Mouse (Mus musculus) midbrain, embryonic 11.5 days (tissue): ENCODE results near the gene Vps35l. TPM values are rescaled to one million over a fixed set of nuclear protein-coding genes. Genes with fewer than 3 reads are reported as not detected.

ENCODE experiments used
- ATAC-seq: fragments of 200-750 bp; cut with Nextera tagmentation; 2 replicates; pipeline ENCODE4 v1.8.0; 2017; ENCODE audit warnings: moderate TSS enrichment, moderate library complexity; ENCODE audit not compliant: low FRiP score
- DNase-seq: peaks from one replicate; pipeline ENCODE4 v3.0.0; 2015; ENCODE audit warnings: low spot score; ENCODE audit errors: missing footprints
- H3K27ac ChIP-seq: fragments of 300-500 bp; sonication (generic); 2 replicates; pipeline ENCODE4 v1.5.1; 2014; ENCODE audit warnings: low read depth, low read length
- H3K27me3 ChIP-seq: fragments of 300-500 bp; sonication (generic); 2 replicates; pipeline ENCODE4 v1.6.1; 2014; ENCODE audit warnings: mild to moderate bottlenecking, low read length, moderate library complexity, mixed read lengths; ENCODE audit not compliant: control insufficient read depth, insufficient read depth
- H3K36me3 ChIP-seq: fragments of 300-500 bp; sonication (generic); 2 replicates; pipeline ENCODE4 v1.6.1; 2014; ENCODE audit warnings: mild to moderate bottlenecking, low read length, moderate library complexity, mixed read lengths; ENCODE audit not compliant: control insufficient read depth, insufficient read depth
- H3K4me1 ChIP-seq: fragments of 300-500 bp; sonication (generic); 2 replicates; pipeline ENCODE4 v1.6.1; 2014; ENCODE audit warnings: low read length; ENCODE audit not compliant: control insufficient read depth, insufficient read depth
- H3K4me2 ChIP-seq: fragments of 300-500 bp; sonication (generic); 2 replicates; pipeline ENCODE4 v1.6.1; 2014; ENCODE audit warnings: mild to moderate bottlenecking, moderate library complexity
- H3K4me3 ChIP-seq: fragments of 300-500 bp; sonication (generic); 2 replicates; pipeline ENCODE4 v1.5.1; 2014; ENCODE audit warnings: low read depth, low read length
- H3K9ac ChIP-seq: fragments of 300-500 bp; sonication (generic); 2 replicates; pipeline ENCODE4 v1.6.1; 2014; ENCODE audit warnings: low read length
- H3K9me3 ChIP-seq: fragments of 300-500 bp; sonication (generic); 2 replicates; pipeline ENCODE4 v1.6.1; 2016; ENCODE audit warnings: low read length; ENCODE audit not compliant: control insufficient read depth
- WGBS: fragments of 180-500 bp; shearing (Covaris S2); extraction: QIAGEN DNeasy Blood & Tissue Kit; methylation state at CpG from one replicate; pipeline ENCODE4 v1.1.7; 2014; 5-methylcytosine and 5-hydroxymethylcytosine counted together
- polyA plus RNA-seq: library from polyadenylated mRNA; unstranded; fragments of >200 nt; fragmentation: Nextera tagmentation; extraction: Ambion mirVana; gene quantifications from 2 replicates; pipeline ENCODE4 v1.2.1, GENCODE M21; 2014

Gene Vps35l
- polyA plus RNA-seq, 1 experiment from 2014 or later: 74.2 TPM

DNA sequence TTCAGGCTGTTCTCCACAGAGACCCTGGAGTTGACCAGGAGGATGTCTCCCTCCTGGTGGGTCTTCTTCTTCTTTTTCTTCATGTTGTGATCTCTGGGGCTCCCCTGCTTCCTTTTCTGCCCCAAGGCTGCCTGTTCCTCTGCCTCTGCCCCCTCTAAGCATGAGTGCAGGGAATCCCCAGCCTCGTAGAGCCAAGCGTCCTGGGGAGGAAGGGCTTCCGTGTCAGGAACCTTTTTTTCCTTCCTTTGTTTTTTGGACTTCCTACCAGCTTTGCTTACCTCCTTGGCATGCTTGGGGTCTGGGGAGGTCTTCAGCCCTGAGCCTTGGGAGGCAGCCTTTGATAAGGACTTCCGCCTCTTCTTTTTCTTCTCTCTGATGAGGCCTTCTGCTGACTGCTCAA is 112.6 kb downstream of the Vps35l start:
- WGBS: 83% methylated on average over 4 of the region's 4 CpGs
- Histone ChIP-seq H3K9ac (no peak overlapping the region), H3K4me2 (no peak overlapping the region), H3K36me3 (peaks cover 26% of the 10 kb centered on the region), H3K4me3 (no peak overlapping the region), H3K4me1 (peaks cover 12% of the 10 kb centered on the region), H3K27ac (no peak overlapping the region), H3K9me3 (no peaks in the 10 kb centered on the region), H3K27me3 (no peaks in the 10 kb centered on the region)
- DNase-seq (no peak), ATAC-seq (no peak)

DNA sequence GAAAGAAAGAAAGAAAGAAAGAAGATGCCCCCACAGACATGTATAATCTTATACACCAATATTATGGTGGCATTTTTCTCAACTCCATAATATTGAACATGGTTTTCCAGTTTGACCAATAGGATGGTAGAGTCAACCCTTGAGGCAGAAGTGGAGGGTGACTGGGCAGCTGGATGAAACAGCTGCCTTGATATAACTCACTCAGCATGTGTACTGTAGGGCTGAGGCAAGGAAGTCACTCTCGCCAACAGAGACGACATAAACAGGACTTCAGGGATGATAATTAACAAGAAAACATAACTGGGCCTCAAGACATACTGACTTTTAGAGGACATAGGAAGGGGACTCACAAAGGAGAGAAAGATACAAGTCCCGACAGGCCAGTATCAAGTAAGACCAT is 114.6 kb downstream of the Vps35l start:
- H3K36me3 ChIP-seq: peaks cover 14% of the 10 kb centered on the region
- H3K9ac ChIP-seq: peak overlapping the region; percentile 74
- no peaks in the 10 kb centered on the region for H3K27me3 ChIP-seq
- DNase-seq: no peak
- no peak for ATAC-seq
- WGBS: 26% methylated on average over 3 of the region's 3 CpGs
- peak overlapping the region; percentile 85 for H3K4me2 ChIP-seq
- peak overlapping the region; percentile 89 for H3K4me3 ChIP-seq
- H3K4me1 ChIP-seq: peaks cover 12% of the 10 kb centered on the region
- H3K27ac ChIP-seq: no peak overlapping the region
- no peaks in the 10 kb centered on the region for H3K9me3 ChIP-seq

DNA sequence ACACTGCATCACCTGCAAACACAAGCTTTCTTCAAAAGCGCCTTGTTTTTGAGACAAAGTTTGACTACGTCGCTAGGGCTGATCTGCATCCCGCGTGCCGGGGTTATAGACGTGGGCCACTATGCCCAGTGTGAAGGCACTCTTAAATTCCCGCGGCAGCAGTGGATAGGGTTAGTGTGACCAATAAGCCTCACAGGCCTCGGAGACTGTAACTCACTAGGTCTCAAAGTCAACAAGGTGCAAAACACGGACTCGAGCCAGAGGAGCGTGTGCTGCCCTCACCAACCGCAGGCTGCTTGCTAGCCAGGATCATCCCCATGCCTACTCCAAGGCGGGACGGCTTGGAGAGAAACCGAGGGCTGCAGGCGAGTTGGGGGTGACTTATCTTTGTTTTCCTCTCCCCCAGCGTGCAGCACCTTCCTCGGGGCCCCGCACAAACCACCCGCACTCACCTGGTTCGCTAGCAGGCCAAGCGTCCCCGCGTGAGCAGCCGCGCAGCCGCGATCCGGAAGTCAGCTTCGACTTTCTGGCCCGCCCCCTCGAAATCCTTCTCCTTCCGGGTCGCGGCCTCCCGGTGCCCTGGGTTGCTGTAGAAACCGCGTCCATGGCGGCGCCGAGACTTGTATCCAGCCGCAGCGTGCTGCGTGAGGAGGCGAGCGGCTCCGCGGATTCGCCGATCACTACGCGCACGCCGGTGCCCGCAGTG is 115.3 kb downstream of the Vps35l start, which contains the start of gene Iqck:
Gene Iqck (plus strand): TSS at position 582 of the 706 bp plus-strand sequence.
- H3K36me3 ChIP-seq: peaks cover 14% of the 10 kb centered on the region
- no peaks in the 10 kb centered on the region for H3K27me3 ChIP-seq
- H3K9me3 ChIP-seq: no peaks in the 10 kb centered on the region
- DNase-seq (peak; percentile 98), ATAC-seq (peak; percentile 98)
- peak within 1 kb of the TSS; percentile 74 for H3K9ac ChIP-seq
- peak within 1 kb of the TSS; percentile 89 for H3K4me3 ChIP-seq
- H3K27ac ChIP-seq: peak within 1 kb of the TSS; percentile 48; the same call in 1 of the 2 replicates
- peaks cover 12% of the 10 kb centered on the region for H3K4me1 ChIP-seq
- under 1% methylated on average over 57 of the region's 57 CpGs for WGBS
- peak within 1 kb of the TSS; percentile 85 for H3K4me2 ChIP-seq

DNA sequence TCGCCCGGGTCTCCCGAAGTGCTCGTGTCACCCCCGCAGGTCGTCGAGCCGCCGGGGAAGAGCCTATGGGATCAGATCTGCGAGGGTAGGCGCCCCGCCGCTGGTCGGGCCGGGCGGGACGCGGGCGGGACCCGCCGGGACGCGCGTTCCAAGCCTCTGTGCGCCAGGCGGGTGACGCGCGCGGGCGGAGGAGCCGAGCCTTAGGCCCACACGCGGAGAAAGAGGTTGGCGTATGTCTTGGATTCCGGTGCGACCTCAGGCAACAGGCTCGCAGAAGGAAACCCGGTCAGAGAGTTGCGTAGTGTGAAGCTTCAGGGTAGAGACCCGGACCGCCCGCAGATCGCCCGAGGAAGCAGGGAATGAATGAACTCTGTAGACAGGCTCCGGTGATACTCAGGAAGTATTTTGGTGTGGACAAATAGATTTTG is 115.9 kb downstream of the Vps35l start, which contains the start of gene Knop1:
Gene Knop1 (minus strand): TSS at position 378 of the 428 bp plus-strand sequence.
- Histone ChIP-seq H3K9me3 (no peaks in the 10 kb centered on the region), H3K36me3 (peaks cover 13% of the 10 kb centered on the region), H3K4me1 (peaks cover 12% of the 10 kb centered on the region), H3K27me3 (no peaks in the 10 kb centered on the region), H3K4me2 (peak within 1 kb of the TSS; percentile 85), H3K9ac (peak within 1 kb of the TSS; percentile 74), H3K4me3 (peak within 1 kb of the TSS; percentile 89), H3K27ac (peak within 1 kb of the TSS; percentile 48; the same call in 1 of the 2 replicates)
- DNase-seq: no peak
- WGBS: under 1% methylated on average over 46 of the region's 46 CpGs
- ATAC-seq: peak; percentile 84

DNA sequence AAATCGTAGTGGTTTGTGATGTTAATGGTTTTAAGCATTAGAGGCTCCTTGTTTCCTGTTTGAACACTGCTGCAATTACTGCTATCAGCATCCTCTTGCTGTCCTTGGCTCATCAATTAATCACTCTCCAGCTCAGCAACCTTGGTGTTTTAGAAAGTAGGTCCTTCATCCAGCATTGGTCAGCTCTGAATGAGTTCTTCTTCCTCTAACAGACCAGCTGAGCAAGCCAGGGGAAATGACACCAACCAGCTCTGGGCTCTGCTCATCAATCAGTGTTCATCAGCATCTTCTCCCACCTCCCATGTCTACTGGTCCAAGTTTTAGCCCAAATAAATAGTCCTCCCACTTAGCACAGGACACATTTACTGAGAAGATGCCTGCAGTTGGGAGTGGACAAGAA is 118.6 kb downstream of the Vps35l start:
- Histone ChIP-seq H3K27ac (no peak overlapping the region), H3K27me3 (no peaks in the 10 kb centered on the region), H3K4me2 (no peak overlapping the region), H3K36me3 (no peaks in the 10 kb centered on the region), H3K4me1 (peaks cover 12% of the 10 kb centered on the region), H3K9ac (no peak overlapping the region), H3K9me3 (no peaks in the 10 kb centered on the region), H3K4me3 (no peak overlapping the region)
- ATAC-seq: no peak
- DNase-seq: no peak
- WGBS: 95% methylated on average over 1 of the region's 1 CpGs

DNA sequence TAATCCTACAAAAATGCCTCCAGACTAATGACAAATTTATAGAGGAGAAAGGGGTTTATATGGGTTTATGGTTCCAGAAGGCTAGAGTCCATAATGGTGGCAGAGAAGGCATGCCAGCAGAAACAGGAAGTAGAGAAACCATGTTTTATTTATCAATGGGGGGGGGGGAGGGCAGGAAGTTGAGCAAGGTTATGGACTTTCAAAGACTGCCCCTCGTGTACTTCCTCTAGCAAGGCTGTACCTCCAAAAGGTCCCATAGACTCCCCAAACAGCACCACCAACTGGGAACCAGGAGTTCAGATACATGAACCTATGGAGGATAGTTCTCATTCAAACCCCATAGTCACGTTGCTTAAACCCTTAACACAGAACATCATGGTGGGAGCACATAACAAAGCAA is 125.3 kb downstream of the Vps35l start:
- no peak for ATAC-seq

DNA sequence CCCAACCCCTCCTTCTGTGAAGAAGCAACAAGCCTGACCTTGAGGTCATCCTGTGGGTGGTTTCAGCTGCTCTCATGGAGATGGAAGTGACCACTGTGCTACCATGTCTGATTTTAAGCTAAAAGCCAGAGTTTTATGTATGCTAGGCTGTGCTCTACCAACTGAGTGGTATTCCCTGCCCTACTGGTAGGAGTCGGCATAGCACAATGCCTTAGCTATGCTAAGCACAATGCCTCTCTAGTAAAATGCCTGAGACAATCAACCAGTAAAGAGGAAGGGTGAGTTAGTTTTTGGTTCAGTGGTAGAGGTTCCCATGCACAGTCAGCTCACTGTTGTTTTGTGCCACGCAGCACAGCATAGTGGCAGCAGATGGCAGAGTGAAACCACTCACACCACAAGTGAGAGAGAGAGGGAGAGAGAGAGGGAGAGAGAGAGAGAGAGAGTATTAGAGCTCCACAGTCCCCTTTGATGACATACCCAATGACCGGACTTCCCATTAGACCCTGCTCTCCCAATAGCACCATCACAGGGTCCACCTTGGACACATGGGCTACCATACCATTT is 139.5 kb downstream of the Vps35l start:
- DNase-seq (no peak), ATAC-seq (0 out of 2 replicates have a peak, but pooled peaks have one; percentile 9)
- Histone ChIP-seq H3K4me3 (no peak overlapping the region), H3K4me2 (no peak overlapping the region), H3K36me3 (no peaks in the 10 kb centered on the region), H3K9ac (no peak overlapping the region), H3K9me3 (no peaks in the 10 kb centered on the region), H3K4me1 (no peaks in the 10 kb centered on the region), H3K27ac (no peak overlapping the region), H3K27me3 (no peaks in the 10 kb centered on the region)
- WGBS: 79% methylated on average over 3 of the region's 3 CpGs

More for the DNA sequence above, 125.3 kb downstream of the Vps35l start:
- no peaks in the 10 kb centered on the region for H3K4me1 ChIP-seq
- H3K4me3 ChIP-seq: no peak overlapping the region
- no peaks in the 10 kb centered on the region for H3K9me3 ChIP-seq
- no peaks in the 10 kb centered on the region for H3K27me3 ChIP-seq
- WGBS: 82% methylated on average over 2 of the region's 2 CpGs
- no peak overlapping the region for H3K27ac ChIP-seq
- H3K36me3 ChIP-seq: no peaks in the 10 kb centered on the region
- DNase-seq: no peak
- no peak overlapping the region for H3K4me2 ChIP-seq
- no peak overlapping the region for H3K9ac ChIP-seq

DNA sequence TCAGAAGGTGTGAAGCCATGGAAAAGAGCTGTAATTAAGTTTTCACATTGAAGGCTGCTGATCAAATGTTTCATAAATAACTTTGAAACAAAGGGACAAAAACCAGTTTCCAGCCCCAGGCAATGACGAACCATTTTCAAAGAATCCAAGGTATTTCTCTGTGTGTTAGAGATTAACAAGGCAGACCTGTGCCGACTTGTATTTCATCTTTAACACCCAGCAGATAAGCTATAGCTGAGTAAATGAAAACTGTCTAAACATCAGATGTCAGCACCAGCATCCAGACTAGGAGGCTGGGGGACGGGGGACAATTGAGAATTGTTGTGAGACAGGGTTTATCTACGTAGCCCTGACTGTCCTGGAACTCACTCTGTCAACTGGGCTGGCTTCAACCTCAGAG is 143.9 kb downstream of the Vps35l start:
- no peak overlapping the region for H3K4me2 ChIP-seq
- no peaks in the 10 kb centered on the region for H3K36me3 ChIP-seq
- H3K4me3 ChIP-seq: no peak overlapping the region
- WGBS: 75% methylated on average over 4 of the region's 4 CpGs
- no peaks in the 10 kb centered on the region for H3K9me3 ChIP-seq
- no peak for ATAC-seq
- DNase-seq: no peak
- no peaks in the 10 kb centered on the region for H3K27me3 ChIP-seq
- no peak overlapping the region for H3K9ac ChIP-seq
- no peak overlapping the region for H3K27ac ChIP-seq
- H3K4me1 ChIP-seq: peaks cover 13% of the 10 kb centered on the region

DNA sequence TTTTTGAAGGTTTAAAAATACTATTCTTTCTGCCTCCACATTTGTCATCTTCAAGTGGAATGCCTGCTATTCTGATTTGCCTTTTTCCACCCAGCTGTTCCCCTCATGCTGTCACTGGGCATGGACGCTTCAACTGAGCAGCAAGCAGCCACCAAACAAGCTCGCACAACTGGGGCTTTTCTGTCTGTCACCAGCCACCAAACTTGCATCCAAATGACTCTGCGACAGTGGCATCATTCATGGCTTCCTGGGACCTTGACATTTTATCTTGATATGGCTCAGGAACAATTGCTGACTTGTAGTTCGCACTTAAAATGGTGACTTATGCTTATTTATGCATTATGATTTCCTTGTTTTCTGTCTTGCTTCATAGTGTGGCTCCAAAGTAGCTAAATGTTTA is 144.9 kb downstream of the Vps35l start:
- WGBS: 84% methylated on average over 4 of the region's 4 CpGs
- H3K27ac ChIP-seq: no peak overlapping the region
- H3K4me1 ChIP-seq: peaks cover 15% of the 10 kb centered on the region

More for the DNA sequence above, 144.9 kb downstream of the Vps35l start:
- no peaks in the 10 kb centered on the region for H3K9me3 ChIP-seq
- no peak overlapping the region for H3K4me3 ChIP-seq
- H3K9ac ChIP-seq: no peak overlapping the region
- no peaks in the 10 kb centered on the region for H3K27me3 ChIP-seq
- no peaks in the 10 kb centered on the region for H3K36me3 ChIP-seq
- no peak for DNase-seq
- H3K4me2 ChIP-seq: no peak overlapping the region
- ATAC-seq: no peak
